Mouse (Mus musculus) stomach, embryonic 15.5 days (tissue): ENCODE measurements at regions not wholly inside any gene's neighbourhood (a gene's known extent, or its start where the extent isn't known, plus 50 kb on each side); places are given as distances from the start of the nearest gene placed in this dataset.
A peak's percentile ranks its signal among the peaks of the same experiment; 100 is the strongest.
"Not testable (repeated sequence)": the region's sequence is repeated elsewhere in the genome, so short reads cannot be mapped to it uniquely, and the experiment has no call there.

ENCODE experiments used
- ATAC-seq: fragments of 200-750 bp; cut with Nextera tagmentation; 2 replicates; pipeline ENCODE4 v1.8.0; 2017; ENCODE audit warnings: low read depth, moderate number of reproducible peaks, moderate TSS enrichment; ENCODE audit not compliant: insufficient read depth, low FRiP score
- H3K27ac ChIP-seq: fragments of 300-500 bp; sonication (generic); 2 replicates; pipeline ENCODE4 v1.5.1; 2015; ENCODE audit warnings: mild to moderate bottlenecking, inconsistent platforms
- H3K27me3 ChIP-seq: fragments of 300-500 bp; sonication (generic); replicated peaks from 2 replicates; pipeline ENCODE4 v1.6.1; 2015; ENCODE audit warnings: inconsistent platforms
- H3K36me3 ChIP-seq: fragments of 300-500 bp; sonication (generic); 2 replicates; pipeline ENCODE4 v1.6.1; 2015; ENCODE audit warnings: inconsistent platforms
- H3K4me1 ChIP-seq: fragments of 300-500 bp; sonication (generic); 2 replicates; pipeline ENCODE4 v1.6.1; 2015; ENCODE audit warnings: inconsistent platforms
- H3K4me2 ChIP-seq: fragments of 300-500 bp; sonication (generic); 2 replicates; pipeline ENCODE4 v1.6.1; 2015; ENCODE audit warnings: mild to moderate bottlenecking, inconsistent platforms
- H3K4me3 ChIP-seq: fragments of 300-500 bp; sonication (generic); replicated peaks from 2 replicates; pipeline ENCODE4 v1.5.1; 2015; ENCODE audit warnings: inconsistent platforms
- H3K9ac ChIP-seq: fragments of 300-500 bp; sonication (generic); 2 replicates; pipeline ENCODE4 v1.6.1; 2015; ENCODE audit warnings: inconsistent platforms
- H3K9me3 ChIP-seq: fragments of 300-500 bp; sonication (generic); 2 replicates; pipeline ENCODE4 v1.6.1; 2016; ENCODE audit warnings: inconsistent platforms
- WGBS: fragments of 180-500 bp; shearing (Covaris S2); methylation state at CpG from one replicate; pipeline ENCODE4 v1.1.7; 2015; 5-methylcytosine and 5-hydroxymethylcytosine counted together

DNA sequence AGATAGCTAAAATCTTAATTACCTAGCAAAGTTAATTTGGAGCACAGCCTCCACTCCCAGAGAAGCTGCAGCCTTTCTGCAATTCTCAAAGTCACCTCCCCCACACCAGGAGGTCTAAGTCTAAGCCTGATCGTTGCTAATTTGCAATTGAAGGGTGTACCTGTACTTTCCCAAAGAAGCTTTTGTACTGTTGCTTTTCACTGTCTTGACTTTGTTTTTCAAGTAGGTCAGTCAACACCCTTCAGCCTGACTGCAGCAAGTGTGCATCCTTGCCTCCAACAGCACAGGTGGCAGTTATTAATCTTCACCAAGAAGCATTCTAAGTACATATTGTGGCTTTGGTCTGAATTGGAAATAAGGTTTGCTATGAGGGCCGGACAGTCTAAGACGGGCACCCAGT, 91.7 kb upstream of the Slc22a30 start:
- not testable (repeated sequence) for H3K4me2 ChIP-seq, H3K36me3 ChIP-seq, H3K27me3 ChIP-seq, ATAC-seq, H3K4me1 ChIP-seq, H3K9me3 ChIP-seq, H3K27ac ChIP-seq, H3K4me3 ChIP-seq, H3K9ac ChIP-seq
- 88% methylated on average over 3 of the region's 3 CpGs for WGBS

- ATAC-seq, H3K27me3 ChIP-seq, H3K9me3 ChIP-seq, H3K9ac ChIP-seq, H3K4me1 ChIP-seq, H3K27ac ChIP-seq, H3K36me3 ChIP-seq, H3K4me3 ChIP-seq, H3K4me2 ChIP-seq: not testable (repeated sequence)
- WGBS: 84% methylated on average over 2 of the region's 2 CpGs
Measured at GRCm38 (mm10) chr19:8497526-8497925, 92.6 kb upstream of the Slc22a30 start.

GRCm38 (mm10) chr19:8517721-8518120, 73.3 kb upstream of the Slc22a8 start:
- H3K4me2 ChIP-seq: peak overlapping the region; percentile 32; the same call in 1 of the 2 replicates
- not testable (repeated sequence) for H3K4me1 ChIP-seq, H3K27ac ChIP-seq, ATAC-seq, H3K9ac ChIP-seq, H3K4me3 ChIP-seq, H3K27me3 ChIP-seq, H3K9me3 ChIP-seq, H3K36me3 ChIP-seq
- 78% methylated on average over 6 of the region's 6 CpGs for WGBS

DNA sequence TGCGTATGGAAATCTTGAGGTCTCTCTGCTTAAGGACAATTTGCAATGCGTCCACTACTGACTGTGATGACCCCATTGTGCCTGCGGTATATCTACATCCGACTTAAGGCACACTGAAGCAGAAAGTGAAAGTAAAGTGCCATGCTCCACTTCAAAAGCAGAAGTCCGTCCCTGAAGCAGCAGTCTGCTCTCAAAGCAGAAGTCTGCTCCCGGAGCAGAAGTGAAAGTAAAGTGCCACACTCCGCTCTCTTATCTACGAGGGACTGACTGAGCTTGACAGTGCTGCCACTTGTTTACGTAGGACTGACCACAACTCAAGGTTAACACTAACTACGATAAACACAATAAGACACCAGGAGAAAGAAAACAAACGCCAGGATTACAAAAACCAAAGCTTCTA, 72.8 kb upstream of the Slc22a8 start:
- Histone ChIP-seq H3K9ac (no peak overlapping the region), H3K4me3 (peak overlapping the region; percentile 27)
- WGBS: 60% methylated on average over 11 of the region's 11 CpGs

DNA sequence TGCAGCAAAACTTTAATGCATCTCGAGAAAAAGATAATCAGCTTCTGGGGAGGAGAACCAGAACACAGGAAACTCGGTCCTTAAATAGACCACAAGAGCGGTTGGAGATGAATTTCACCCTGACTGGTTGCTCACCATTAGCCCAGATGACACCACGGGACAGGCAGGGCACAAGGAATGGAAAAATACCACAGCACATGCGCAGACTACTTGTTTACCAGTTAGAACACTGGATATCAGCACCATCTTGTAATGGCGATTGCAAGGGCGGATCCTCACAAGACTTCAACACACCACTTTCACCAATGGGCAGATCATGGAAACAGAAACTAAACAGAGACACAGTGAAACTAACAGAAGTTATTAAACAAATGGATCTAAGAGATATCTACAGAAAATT, 72.1 kb upstream of the Slc22a8 start:
- not testable (repeated sequence) for H3K4me3 ChIP-seq, H3K27me3 ChIP-seq, H3K9ac ChIP-seq, H3K9me3 ChIP-seq, H3K36me3 ChIP-seq, ATAC-seq, H3K4me1 ChIP-seq, H3K27ac ChIP-seq
- 84% methylated on average over 7 of the region's 7 CpGs for WGBS
- H3K4me2 ChIP-seq: peak overlapping the region; percentile 32; the same call in 1 of the 2 replicates

More for the DNA sequence above, 72.8 kb upstream of the Slc22a8 start:
- no peaks in the 10 kb centered on the region for H3K9me3 ChIP-seq
- H3K27ac ChIP-seq: no peak overlapping the region
- no peaks in the 10 kb centered on the region for H3K4me1 ChIP-seq
- no peak for ATAC-seq
- H3K36me3 ChIP-seq: no peaks in the 10 kb centered on the region
- peak overlapping the region; percentile 32; the same call in 1 of the 2 replicates for H3K4me2 ChIP-seq
- no peaks in the 10 kb centered on the region for H3K27me3 ChIP-seq

DNA sequence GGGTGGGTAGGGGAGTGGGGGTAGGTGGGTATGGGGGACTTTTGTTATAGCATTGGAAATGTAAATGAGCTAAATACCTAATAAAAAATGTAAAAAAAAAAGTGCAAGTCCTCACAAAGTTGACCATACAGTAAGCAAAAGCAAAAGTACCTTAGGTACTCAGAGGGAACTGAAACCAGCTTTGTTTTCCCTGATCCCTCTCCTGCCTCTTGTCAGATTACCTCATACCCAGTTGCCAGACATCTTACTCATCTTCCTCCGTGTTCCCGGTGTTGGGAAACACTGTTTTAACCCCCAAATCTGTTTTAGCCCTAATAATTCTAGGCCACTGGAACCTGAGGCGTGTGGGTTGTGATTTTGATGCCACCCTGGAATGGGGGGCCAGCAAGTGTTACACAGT, 56.5 kb upstream of the Slc22a8 start:
- Histone ChIP-seq H3K4me3 (no peak overlapping the region), H3K9ac (no peak overlapping the region), H3K4me2 (no peak overlapping the region), H3K4me1 (no peaks in the 10 kb centered on the region), H3K36me3 (no peaks in the 10 kb centered on the region), H3K27ac (no peak overlapping the region), H3K9me3 (no peaks in the 10 kb centered on the region), H3K27me3 (no peaks in the 10 kb centered on the region)
- WGBS: 76% methylated on average over 3 of the region's 3 CpGs
- ATAC-seq: no peak

DNA sequence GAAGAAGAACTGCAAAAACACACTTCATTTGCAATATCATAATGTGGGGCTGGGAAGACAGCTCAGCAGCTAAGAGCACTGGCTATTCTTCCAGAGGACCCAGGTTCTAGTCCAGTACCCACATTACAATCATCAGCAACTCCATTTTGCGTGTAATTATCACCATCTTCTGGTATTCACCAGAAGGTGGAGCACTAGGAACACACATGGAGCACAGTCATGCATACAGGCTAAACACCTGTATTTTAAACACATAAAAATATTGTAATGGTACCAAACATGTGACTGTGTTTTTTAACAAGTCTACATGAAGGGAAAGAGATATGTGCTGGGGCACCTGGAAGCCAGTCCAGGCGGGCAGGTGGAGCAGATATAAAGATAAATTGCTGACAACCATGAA, 55.0 kb upstream of the Slc22a8 start:
- no peak for ATAC-seq
- H3K36me3 ChIP-seq: no peaks in the 10 kb centered on the region
- no peaks in the 10 kb centered on the region for H3K27me3 ChIP-seq
- no peak overlapping the region for H3K27ac ChIP-seq
- no peak overlapping the region for H3K4me2 ChIP-seq
- H3K9me3 ChIP-seq: no peaks in the 10 kb centered on the region
- WGBS: 52% methylated on average over 2 of the region's 2 CpGs
- no peaks in the 10 kb centered on the region for H3K4me1 ChIP-seq
- H3K4me3 ChIP-seq: no peak overlapping the region
- H3K9ac ChIP-seq: no peak overlapping the region
